Comparison of ENCODE assay signal across 36 mouse cellular contexts in the genomic region with DNA sequence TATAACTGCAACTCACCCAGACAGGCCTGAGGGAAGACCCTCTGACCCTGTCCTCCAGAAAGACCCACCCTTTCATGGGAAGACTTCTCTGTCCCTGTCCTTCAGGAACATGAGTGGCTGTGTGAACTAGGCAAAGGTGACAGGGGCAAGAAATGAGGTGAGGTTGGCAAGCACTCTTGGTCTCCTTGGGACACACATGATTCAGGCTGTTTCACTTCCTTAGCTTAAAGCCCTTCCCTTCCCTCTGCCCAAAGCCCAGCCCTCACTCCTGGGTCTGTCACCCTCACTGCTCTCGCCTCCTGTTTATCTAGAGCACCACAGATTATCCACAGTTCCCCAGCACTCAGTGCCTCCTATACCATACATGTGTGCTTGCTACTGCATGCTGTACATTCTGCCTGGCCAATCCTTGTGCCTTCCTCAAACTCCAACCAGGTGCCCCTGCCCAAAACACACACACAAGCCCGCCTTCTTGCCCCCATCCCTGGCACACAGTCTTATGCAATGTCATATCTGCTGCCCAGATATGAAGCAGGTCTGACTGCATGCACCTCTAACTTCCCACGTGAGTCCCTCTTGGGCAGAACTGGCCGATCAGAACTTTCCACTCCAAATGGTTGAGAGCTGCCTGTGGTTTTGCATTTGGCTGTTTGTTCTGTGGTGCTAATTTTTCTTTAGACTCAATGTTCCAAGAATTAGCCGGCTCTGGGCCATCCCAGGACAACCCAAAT. TPM values are rescaled to one million over a fixed set of nuclear protein-coding genes. Genes with fewer than 3 reads are reported as not detected.
DNase-seq lines count a peak whose midpoint lies in the region; ATAC-seq and TF ChIP-seq lines count a peak whose summit lies in the region.
"Had no signal": no experiment of that assay in that cellular context is flagged by ENCODE, and none has a peak within 500 bp of the region (broad histone marks: within the 10 kb centered on the region; RNA-seq: fewer than 3 reads in every experiment).

No protein-coding gene starts in this region.

- H3K36me3 ChIP-seq in liver, embryonic 13.5 days: no peaks in the 10 kb centered on the region
- H3K36me3 ChIP-seq in CH12.LX (replicated peaks in 1 of 2; ENCODE audit: control insufficient read depth in 1 of 2, insufficient read depth in 1 of 2, low read length in 1 of 2): peaks cover 61 to 90% of the 10 kb centered on the region in 2 experiments
- H3K36me3 ChIP-seq in MEL (ENCODE audit: control insufficient read depth in 1 of 2, insufficient read depth in 2 of 2, low read length in 2 of 2): no peaks in the 10 kb centered on the region
- H3K36me3 ChIP-seq: embryonic facial prominence, embryonic 12.5 days; heart, embryonic 13.5 days had no signal

- dilution Hi-C loops in CH12.LX (cut with MboI; ENCODE audit: extremely low pct_ligation_motif_present, extremely low pct_unique_long_range_greater_than_20kb, low sequenced_read_pairs): no loop called here

- TF ChIP-seq RAD21 in CH12.LX (IDR thresholded peaks at IDR 0.05; ENCODE audit: low read depth, low read length): no peak
- no peak for TF ChIP-seq RAD21 in MEL (IDR thresholded peaks at IDR 0.05; ENCODE audit: low read depth, low read length)

- in situ Hi-C loops in CH12.LX (cut with MboI; ENCODE audit: low pct_ligation_motif_present, low pct_unique_long_range_greater_than_20kb, low sequenced_read_pairs): loop anchor here (25.0 kb wide), 1 partner anchor 340 kb away; no protein-coding TSS in a partner anchor

- H3K27ac ChIP-seq in liver, embryonic 13.5 days: no peak overlapping the region
- H3K27ac ChIP-seq in CH12.LX (ENCODE audit: insufficient read depth, low read depth) (no peak overlapping the region), MEL (ENCODE audit: control insufficient read depth, low read depth, low read length) (no peak overlapping the region)
- no peak overlapping the region for H3K27ac ChIP-seq in left cerebral cortex, adult 2 months
- H3K27ac ChIP-seq: embryonic facial prominence, embryonic 12.5 days; heart, embryonic 13.5 days; hindbrain, embryonic 10.5 days; hindbrain, embryonic 15.5 days; macrophage; neural tube, embryonic 13.5 days had no signal

- WGBS in liver, embryonic 13.5 days (ENCODE audit: insufficient replicate concordance): 47% methylated on average over 5 of the region's 5 CpGs

- no peaks in the 10 kb centered on the region for H3K9me3 ChIP-seq in liver, embryonic 13.5 days (replicated peaks)
- H3K9me3 ChIP-seq in CH12.LX (replicated peaks; ENCODE audit: low read length) (no peaks in the 10 kb centered on the region), MEL (replicated peaks; ENCODE audit: insufficient read depth, low read length) (no peaks in the 10 kb centered on the region)
- H3K9me3 ChIP-seq: embryonic facial prominence, embryonic 12.5 days; heart, embryonic 13.5 days; hindbrain, embryonic 10.5 days; hindbrain, embryonic 15.5 days; neural tube, embryonic 13.5 days had no signal

- no peak overlapping the region for H3K4me3 ChIP-seq in liver, embryonic 13.5 days (replicated peaks)
- H3K4me3 ChIP-seq in CH12.LX (replicated peaks in 1 of 3; ENCODE audit: low read depth in 2 of 3, low read length in 2 of 3, poor library complexity in 1 of 3): no peak overlapping the region
- H3K4me3 ChIP-seq in MEL (ENCODE audit: control insufficient read depth in 1 of 2, insufficient read depth in 1 of 2, low read depth in 2 of 2, low read length in 2 of 2): no peak overlapping the region
- H3K4me3 ChIP-seq in left cerebral cortex, adult 2 months: no peak overlapping the region
- H3K4me3 ChIP-seq: embryonic facial prominence, embryonic 12.5 days; heart, embryonic 13.5 days; hindbrain, embryonic 10.5 days; hindbrain, embryonic 15.5 days; neural tube, embryonic 13.5 days had no signal

- no peak for DNase-seq in liver, embryonic 13.5 days
- DNase-seq in liver: no peak
- DNase-seq in CH12.LX (ENCODE audit: extremely low read depth): no peak
- DNase-seq in MEL (ENCODE audit: low read depth, low spot score): peak; percentile 30
- no peak for DNase-seq in left cerebral cortex, adult 2 months (ENCODE audit: extremely low spot score in 1 of 2, low spot score in 2 of 2)
- DNase-seq: adrenal gland, postnatal 10 days; B cell, adult 2 months; cerebellum, adult 9-10 months; cerebellum, postnatal 36 days; embryo, embryonic 11 days; gastrocnemius, postnatal 25 days; heart, postnatal 10 days; kidney, adult 11 months; kidney, postnatal 14 days; left cerebral cortex, postnatal 4 days had no signal

- no peaks in the 10 kb centered on the region for H3K79me2 ChIP-seq in CH12.LX (replicated peaks; ENCODE audit: control insufficient read depth, extremely low read depth, insufficient read depth, poor library complexity, severe bottlenecking)
- no peaks in the 10 kb centered on the region for H3K79me2 ChIP-seq in MEL (ENCODE audit: control insufficient read depth, insufficient read depth, low read length, poor library complexity)

- intact Hi-C loops in left cerebral cortex, adult 2 months (cut with DNase I): no loop called here

- no peak overlapping the region for H3K9ac ChIP-seq in liver, embryonic 13.5 days
- H3K9ac ChIP-seq in CH12.LX (ENCODE audit: insufficient read depth, low read depth): no peak overlapping the region
- H3K9ac ChIP-seq in MEL (ENCODE audit: control insufficient read depth, low read depth, low read length, poor library complexity, severe bottlenecking): no peak overlapping the region
- H3K9ac ChIP-seq: embryonic facial prominence, embryonic 12.5 days; heart, embryonic 13.5 days; hindbrain, embryonic 15.5 days; neural tube, embryonic 13.5 days had no signal

- TF ChIP-seq CTCF in CH12.LX (conservative IDR thresholded peaks at IDR 0.05 in 1 of 2, IDR thresholded peaks at IDR 0.05 in 1 of 2; ENCODE audit: low read depth in 2 of 2, low read length in 2 of 2): no peak
- TF ChIP-seq CTCF in MEL (IDR thresholded peaks at IDR 0.05 in 2 of 3, conservative IDR thresholded peaks at IDR 0.05 in 1 of 3; ENCODE audit: control insufficient read depth in 1 of 3, insufficient read depth in 1 of 3, low read depth in 2 of 3, low read length in 3 of 3, poor library complexity in 1 of 3, severe bottlenecking in 1 of 3): no peak
- TF ChIP-seq CTCF in left cerebral cortex, adult 2 months (IDR thresholded peaks at IDR 0.05): no peak

- H3K4me1 ChIP-seq in liver, embryonic 13.5 days (replicated peaks): peaks cover 8% of the 10 kb centered on the region; the same call in 1 of the 2 replicates
- peaks cover 6 to 36% of the 10 kb centered on the region in 2 experiments for H3K4me1 ChIP-seq in CH12.LX (ENCODE audit: control insufficient read depth in 1 of 2, insufficient read depth in 2 of 2)
- no peaks in the 10 kb centered on the region for H3K4me1 ChIP-seq in MEL (ENCODE audit: control insufficient read depth in 1 of 2, insufficient read depth in 2 of 2, low read length in 2 of 2)
- H3K4me1 ChIP-seq: embryonic facial prominence, embryonic 12.5 days; heart, embryonic 13.5 days; hindbrain, embryonic 10.5 days; hindbrain, embryonic 15.5 days; neural tube, embryonic 13.5 days had no signal

- no peak overlapping the region for H3K4me2 ChIP-seq in liver, embryonic 13.5 days
- no peak overlapping the region for H3K4me2 ChIP-seq in CH12.LX (ENCODE audit: insufficient read depth, low read depth, poor library complexity, severe bottlenecking)
- H3K4me2 ChIP-seq: embryonic facial prominence, embryonic 12.5 days; heart, embryonic 13.5 days; hindbrain, embryonic 15.5 days; midbrain, embryonic 11.5 days; neural tube, embryonic 13.5 days had no signal

- H3K27me3 ChIP-seq in liver, embryonic 13.5 days: no peaks in the 10 kb centered on the region
- H3K27me3 ChIP-seq in CH12.LX (replicated peaks) (no peaks in the 10 kb centered on the region), MEL (ENCODE audit: control insufficient read depth in 1 of 2, insufficient read depth in 2 of 2, low read length in 2 of 2) (no peaks in the 10 kb centered on the region)
- H3K27me3 ChIP-seq: embryonic facial prominence, embryonic 12.5 days; heart, embryonic 13.5 days; hindbrain, embryonic 15.5 days; neural tube, embryonic 13.5 days had no signal

- TF ChIP-seq EP300 in CH12.LX (IDR thresholded peaks at IDR 0.05; ENCODE audit: low read length) (peak; percentile 51), MEL (IDR thresholded peaks at IDR 0.05; ENCODE audit: low read depth in 1 of 2, low read length in 2 of 2) (no peak)

- TF ChIP-seq POLR2A in CH12.LX (IDR thresholded peaks at IDR 0.05; ENCODE audit: low read depth, low read length) (no peak), MEL (IDR thresholded peaks at IDR 0.05; ENCODE audit: control insufficient read depth in 1 of 2, insufficient read depth in 1 of 2, low read depth in 1 of 2, low read length in 2 of 2, poor library complexity in 1 of 2) (no peak)

- peak; percentile 48; the same call in 1 of the 2 replicates for ATAC-seq in liver, embryonic 13.5 days (ENCODE audit: low read depth)
- peak; percentile 48 for ATAC-seq in megakaryocyte-erythroid progenitor cell, adult 5-6 weeks (replicated peaks; ENCODE audit: low FRiP score, low TSS enrichment, poor library complexity, severe bottlenecking)
- ATAC-seq: forebrain, embryonic 14.5 days; inflammation-experienced regulatory T-cells, adult 6 months; Patski had no signal

RNA-seq across cellular contexts. Expression of a gene that starts 18.4 kb away (rescaled TPM):
- 1.2 and 1.9 TPM in 2 replicates for polyA plus RNA-seq in liver, embryonic 13.5 days (2015; fragmentation: Nextera tagmentation; extraction: Ambion mirVana)
- total RNA-seq in CH12.LX (2012; rRNA removed) (94.7 and 96.9 TPM in 2 replicates), CH12.LX (2014; rRNA removed) (74.1 and 74.9 TPM in 2 replicates), MEL (2012; rRNA removed) (3.2 and 7.9 TPM in 2 replicates)
- polyA plus RNA-seq in CH12.LX (2012; ENCODE audit: insufficient read length, low read depth) (204 and 222 TPM in 2 replicates), MEL (2012; ENCODE audit: insufficient read depth in 1 of 2, insufficient read length in 2 of 2, low read depth in 1 of 2, low replicate concordance in 2 of 2, missing spikeins in 1 of 2) (1 to 10 TPM in 1 of 2 experiments, not detected in 1; 2.8 TPM)
- total RNA-seq in megakaryocyte-erythroid progenitor cell, adult 5-6 weeks (2014; fragmentation: Nextera tagmentation): 11.9 and 22.5 TPM in 2 replicates
- 20.0 and 23.1 TPM in 2 replicates for total RNA-seq in megakaryocyte-erythroid progenitor cell, adult 5-6 weeks (2017)
- total RNA-seq in left cerebral cortex, adult 2 months (2021): 100 to 1,000 TPM; 200 to 201 TPM
- polyA plus RNA-seq: inflammation-experienced regulatory T-cells, adult 6 months; macrophage had no signal

RNA-seq across cellular contexts. Expression of a gene that starts 48.5 kb away (rescaled TPM):
- polyA plus RNA-seq in liver, embryonic 13.5 days (2015; fragmentation: Nextera tagmentation; extraction: Ambion mirVana): not detected in 2 replicates
- total RNA-seq in CH12.LX (2012; rRNA removed) (not detected in 2 replicates), CH12.LX (2014; rRNA removed) (not detected in 2 replicates), MEL (2012; rRNA removed) (not detected in 2 replicates)
- polyA plus RNA-seq in CH12.LX (2012; ENCODE audit: insufficient read length, low read depth) (not detected in 2 replicates), MEL (2012; ENCODE audit: insufficient read depth in 1 of 2, insufficient read length in 2 of 2, low read depth in 1 of 2, low replicate concordance in 2 of 2, missing spikeins in 1 of 2) (not detected)
- total RNA-seq in megakaryocyte-erythroid progenitor cell, adult 5-6 weeks (2014; fragmentation: Nextera tagmentation): not detected in 2 replicates
- total RNA-seq in megakaryocyte-erythroid progenitor cell, adult 5-6 weeks (2017): not detected in 2 replicates
- total RNA-seq in left cerebral cortex, adult 2 months (2021): not detected
- total RNA-seq: adrenal gland, postnatal 10 days; ES-E14; gastrocnemius, postnatal 25 days; heart, adult 8-10 months; heart, postnatal 10 days; layer of hippocampus, postnatal 10 days; left cerebral cortex, adult 8-10 months; left cerebral cortex, postnatal 4 days; midbrain, postnatal 0 days had no signal
- polyA plus RNA-seq: embryonic facial prominence, embryonic 12.5 days; forebrain, embryonic 14.5 days; heart, embryonic 13.5 days; hindbrain, embryonic 10.5 days; hindbrain, embryonic 15.5 days; inflammation-experienced regulatory T-cells, adult 6 months; kidney, embryonic 14.5 days; limb, embryonic 14.5 days; liver, embryonic 16.5 days; macrophage; midbrain, embryonic 11.5 days; midbrain, postnatal 0 days; neural tube, embryonic 13.5 days; Patski; stomach, embryonic 14.5 days had no signal

RNA-seq across cellular contexts. Expression of a gene that starts 54.9 kb away (rescaled TPM):
- not detected in 2 replicates for polyA plus RNA-seq in liver, embryonic 13.5 days (2015; fragmentation: Nextera tagmentation; extraction: Ambion mirVana)
- total RNA-seq in CH12.LX (2012; rRNA removed): 2.7 and 4.8 TPM in 2 replicates
- total RNA-seq in CH12.LX (2014; rRNA removed): 1.5 and 1.9 TPM in 2 replicates
- polyA plus RNA-seq in CH12.LX (2012; ENCODE audit: insufficient read length, low read depth): 1.3 and 3.5 TPM in 2 replicates
- total RNA-seq in MEL (2012; rRNA removed): not detected in 2 replicates
- polyA plus RNA-seq in MEL (2012; ENCODE audit: insufficient read depth in 1 of 2, insufficient read length in 2 of 2, low read depth in 1 of 2, low replicate concordance in 2 of 2, missing spikeins in 1 of 2): not detected
- not detected in 2 replicates for total RNA-seq in megakaryocyte-erythroid progenitor cell, adult 5-6 weeks (2014; fragmentation: Nextera tagmentation)
- not detected in 2 replicates for total RNA-seq in megakaryocyte-erythroid progenitor cell, adult 5-6 weeks (2017)
- not detected for total RNA-seq in left cerebral cortex, adult 2 months (2021)
- total RNA-seq: adrenal gland, postnatal 10 days; ES-E14; gastrocnemius, postnatal 25 days; heart, adult 8-10 months; heart, postnatal 10 days; layer of hippocampus, postnatal 10 days; left cerebral cortex, adult 8-10 months; left cerebral cortex, postnatal 4 days; midbrain, postnatal 0 days had no signal
- polyA plus RNA-seq: embryonic facial prominence, embryonic 12.5 days; forebrain, embryonic 14.5 days; heart, embryonic 13.5 days; hindbrain, embryonic 10.5 days; hindbrain, embryonic 15.5 days; inflammation-experienced regulatory T-cells, adult 6 months; kidney, embryonic 14.5 days; limb, embryonic 14.5 days; liver, embryonic 16.5 days; macrophage; midbrain, embryonic 11.5 days; midbrain, postnatal 0 days; neural tube, embryonic 13.5 days; Patski; stomach, embryonic 14.5 days; testis, adult 2 months had no signal
